9 mouse cellular contexts compared by ENCODE assay signal in genomic region chr5:96029821-96030220, GRCm38 (mm10).
"Had no signal": no experiment of that assay in that cellular context is flagged by ENCODE, and none has a peak within 500 bp of the region (broad histone marks: within the 10 kb centered on the region; RNA-seq: fewer than 3 reads in every experiment).

No protein-coding gene starts in this region.

- DNase-seq: kidney, adult 11 months; kidney, adult 9 months; kidney, postnatal 14 days; lung, embryonic 14.5 days; lung, postnatal 10 days; lung, postnatal 4 days; right cerebral cortex, postnatal 14 days; thymus, adult 2 months; thymus, postnatal 25 days had no signal
